Mouse (Mus musculus) neural tube, embryonic 14.5 days (tissue): ENCODE measurements around the gene Spen. TPM values are rescaled to one million over a fixed set of nuclear protein-coding genes. Genes with fewer than 3 reads are reported as not detected.

Experiments
- ATAC-seq: fragments of 200-750 bp; cut with Nextera tagmentation; 2 replicates; pipeline ENCODE4 v1.8.0; 2017; ENCODE audit warnings: low read depth, mild to moderate bottlenecking, moderate TSS enrichment, moderate library complexity
- H3K27ac ChIP-seq: fragments of 300-500 bp; sonication (generic); 2 replicates; pipeline ENCODE4 v1.5.1; 2014; ENCODE audit warnings: low read depth, mild to moderate bottlenecking, control low read depth, low read length, moderate library complexity, mixed read lengths
- H3K27me3 ChIP-seq: fragments of 300-500 bp; sonication (generic); 2 replicates; pipeline ENCODE4 v1.6.1; 2014; ENCODE audit warnings: low read length; ENCODE audit not compliant: control insufficient read depth, insufficient read depth
- H3K36me3 ChIP-seq: fragments of 300-500 bp; sonication (generic); 2 replicates; pipeline ENCODE4 v1.6.1; 2014; ENCODE audit warnings: low read length, mixed read lengths; ENCODE audit not compliant: control insufficient read depth, insufficient read depth
- H3K4me1 ChIP-seq: fragments of 300-500 bp; sonication (generic); 2 replicates; pipeline ENCODE4 v1.6.1; 2014; ENCODE audit warnings: low read length; ENCODE audit not compliant: control insufficient read depth, insufficient read depth
- H3K4me2 ChIP-seq: fragments of 300-500 bp; sonication (generic); 2 replicates; pipeline ENCODE4 v1.6.1; 2014; ENCODE audit warnings: mild to moderate bottlenecking, low read depth, low read length, control low read depth
- H3K4me3 ChIP-seq: fragments of 300-500 bp; sonication (generic); 2 replicates; pipeline ENCODE4 v1.5.1; 2014; ENCODE audit warnings: low read depth, low read length, control low read depth, mixed read lengths
- H3K9ac ChIP-seq: fragments of 300-500 bp; sonication (generic); replicated peaks from 2 replicates; pipeline ENCODE4 v1.6.1; 2014; ENCODE audit warnings: low read depth, mild to moderate bottlenecking, control low read depth, low read length, mixed read lengths
- H3K9me3 ChIP-seq: fragments of 300-500 bp; sonication (generic); 2 replicates; pipeline ENCODE4 v1.6.1; 2016; ENCODE audit warnings: low read length; ENCODE audit not compliant: control insufficient read depth
- WGBS: fragments of 180-500 bp; shearing (Covaris S2); extraction: QIAGEN DNeasy Blood & Tissue Kit; methylation state at CpG from one replicate; pipeline ENCODE4 v1.1.7; 2014; 5-methylcytosine and 5-hydroxymethylcytosine counted together
- polyA plus RNA-seq: library from polyadenylated mRNA; unstranded; fragments of >200 nt; fragmentation: Nextera tagmentation; extraction: Ambion mirVana; gene quantifications from 2 replicates; pipeline ENCODE4 v1.2.1, GENCODE M21; 2014

The Spen gene
- polyA plus RNA-seq, 1 experiment from 2014 or later: 23.9 TPM

GRCm38 (mm10) chr4:141552484-141552883 is 14.1 kb upstream of the Spen start:
- Histone ChIP-seq H3K4me1 (peaks cover 9% of the 10 kb centered on the region; the same call in 1 of the 2 replicates), H3K9ac (no peak overlapping the region), H3K27ac (no peak overlapping the region), H3K36me3 (no peaks in the 10 kb centered on the region), H3K27me3 (no peaks in the 10 kb centered on the region), H3K4me2 (no peak overlapping the region), H3K9me3 (no peaks in the 10 kb centered on the region), H3K4me3 (no peak overlapping the region)
- ATAC-seq: no peak
- WGBS: 53% methylated on average over 2 of the region's 2 CpGs

- no peak for ATAC-seq
- peaks cover 12% of the 10 kb centered on the region; the same call in 1 of the 2 replicates for H3K4me1 ChIP-seq
- no peaks in the 10 kb centered on the region for H3K9me3 ChIP-seq
- H3K4me2 ChIP-seq: peak overlapping the region; percentile 98
- peak overlapping the region; percentile 98 for H3K9ac ChIP-seq
- no peaks in the 10 kb centered on the region for H3K27me3 ChIP-seq
- H3K4me3 ChIP-seq: peak overlapping the region; percentile 64
- H3K27ac ChIP-seq: peak overlapping the region; percentile 100
- WGBS: 22% methylated on average over 9 of the region's 9 CpGs
- H3K36me3 ChIP-seq: no peaks in the 10 kb centered on the region
Observed at GRCm38 (mm10) chr4:141547299-141547698, 8.9 kb upstream of the Spen start.

- peak; percentile 88 for ATAC-seq
- H3K27ac ChIP-seq: peak overlapping the region; percentile 100
- H3K36me3 ChIP-seq: no peaks in the 10 kb centered on the region
- H3K4me2 ChIP-seq: peak overlapping the region; percentile 98
- peak overlapping the region; percentile 98 for H3K9ac ChIP-seq
- no peaks in the 10 kb centered on the region for H3K27me3 ChIP-seq
- H3K9me3 ChIP-seq: no peaks in the 10 kb centered on the region
- 2% methylated on average over 58 of the region's 98 CpGs for WGBS
- peaks cover 12% of the 10 kb centered on the region; the same call in 1 of the 2 replicates for H3K4me1 ChIP-seq
- H3K4me3 ChIP-seq: peak overlapping the region; percentile 64
Observed at GRCm38 (mm10) chr4:141546334-141547200, 8.2 kb upstream of the Spen start.

- peak overlapping the region; percentile 64 for H3K4me3 ChIP-seq
- no peaks in the 10 kb centered on the region for H3K36me3 ChIP-seq
- peak overlapping the region; percentile 98 for H3K4me2 ChIP-seq
- peak overlapping the region; percentile 100 for H3K27ac ChIP-seq
- no peaks in the 10 kb centered on the region for H3K27me3 ChIP-seq
- H3K4me1 ChIP-seq: peaks cover 12% of the 10 kb centered on the region; the same call in 1 of the 2 replicates
- H3K9me3 ChIP-seq: no peaks in the 10 kb centered on the region
- WGBS: 0% methylated on average over 43 of the region's 56 CpGs
- peak overlapping the region; percentile 98 for H3K9ac ChIP-seq
- ATAC-seq: peak; percentile 56
Observed at GRCm38 (mm10) chr4:141545743-141546333, 7.4 kb upstream of the Spen start.

GRCm38 (mm10) chr4:141545071-141545742 is 6.8 kb upstream of the Spen start:
- H3K36me3 ChIP-seq: no peaks in the 10 kb centered on the region

GRCm38 (mm10) chr4:141544536-141544935 is 6.1 kb upstream of the Spen start:
- 48% methylated on average over 2 of the region's 2 CpGs for WGBS
- Histone ChIP-seq H3K27ac (peak overlapping the region; percentile 100), H3K4me2 (peak overlapping the region; percentile 98), H3K27me3 (no peaks in the 10 kb centered on the region), H3K9me3 (no peaks in the 10 kb centered on the region), H3K36me3 (no peaks in the 10 kb centered on the region), H3K4me3 (peak overlapping the region; percentile 64), H3K4me1 (peaks cover 13% of the 10 kb centered on the region; the same call in 1 of the 2 replicates), H3K9ac (peak overlapping the region; percentile 87; the same call in 1 of the 2 replicates)
- no peak for ATAC-seq

More at GRCm38 (mm10) chr4:141545071-141545742, 6.8 kb upstream of the Spen start:
- ATAC-seq: peak; percentile 47
- Histone ChIP-seq H3K4me3 (peak overlapping the region; percentile 64), H3K9me3 (no peaks in the 10 kb centered on the region), H3K9ac (peak overlapping the region; percentile 87), H3K27me3 (no peaks in the 10 kb centered on the region), H3K4me1 (peaks cover 12% of the 10 kb centered on the region; the same call in 1 of the 2 replicates), H3K27ac (peak overlapping the region; percentile 100), H3K4me2 (peak overlapping the region; percentile 98)
- WGBS: under 1% methylated on average over 45 of the region's 45 CpGs

GRCm38 (mm10) chr4:141543593-141543992 is 5.2 kb upstream of the Spen start:
- 83% methylated on average over 3 of the region's 3 CpGs for WGBS
- no peaks in the 10 kb centered on the region for H3K36me3 ChIP-seq
- ATAC-seq: no peak

GRCm38 (mm10) chr4:141541851-141542250 is 3.5 kb upstream of the Spen start:
- H3K9me3 ChIP-seq: no peaks in the 10 kb centered on the region
- no peak overlapping the region for H3K27ac ChIP-seq
- WGBS: 18% methylated on average over 7 of the region's 7 CpGs
- H3K36me3 ChIP-seq: no peaks in the 10 kb centered on the region
- no peaks in the 10 kb centered on the region for H3K27me3 ChIP-seq
- no peak overlapping the region for H3K4me2 ChIP-seq
- no peak overlapping the region for H3K9ac ChIP-seq
- H3K4me1 ChIP-seq: peaks cover 9% of the 10 kb centered on the region; the same call in 1 of the 2 replicates
- H3K4me3 ChIP-seq: no peak overlapping the region
- ATAC-seq: no peak

More at GRCm38 (mm10) chr4:141543593-141543992, 5.2 kb upstream of the Spen start:
- peaks cover 15% of the 10 kb centered on the region; the same call in 1 of the 2 replicates for H3K4me1 ChIP-seq
- H3K9me3 ChIP-seq: no peaks in the 10 kb centered on the region
- H3K27ac ChIP-seq: no peak overlapping the region
- H3K9ac ChIP-seq: no peak overlapping the region
- no peak overlapping the region for H3K4me3 ChIP-seq
- no peaks in the 10 kb centered on the region for H3K27me3 ChIP-seq
- no peak overlapping the region for H3K4me2 ChIP-seq
